Mouse (Mus musculus) midbrain, embryonic 14.5 days (tissue): ENCODE results near the gene Dnttip2. TPM values are rescaled to one million over a fixed set of nuclear protein-coding genes. Genes with fewer than 3 reads are reported as not detected.
"Not testable (repeated sequence)": the region's sequence is repeated elsewhere in the genome, so short reads cannot be mapped to it uniquely, and the experiment has no call there.

ENCODE experiments used
- ATAC-seq: fragments of 200-750 bp; cut with Nextera tagmentation; 2 replicates; pipeline ENCODE4 v1.8.0; 2017; ENCODE audit warnings: moderate number of reproducible peaks, moderate library complexity; ENCODE audit not compliant: low FRiP score, low TSS enrichment
- DNase-seq: peaks from one replicate; pipeline ENCODE4 v3.0.0-alpha.2; 2015
- H3K27ac ChIP-seq: fragments of 300-500 bp; sonication (generic); replicated peaks from 2 replicates; pipeline ENCODE4 v1.5.1; 2014; ENCODE audit warnings: mild to moderate bottlenecking, low read depth, low read length, moderate library complexity
- H3K27me3 ChIP-seq: fragments of 300-500 bp; sonication (generic); 2 replicates; pipeline ENCODE4 v1.6.1; 2014; ENCODE audit warnings: low read length, control low read depth, mixed read lengths; ENCODE audit not compliant: control insufficient read depth, insufficient read depth
- H3K36me3 ChIP-seq: fragments of 300-500 bp; sonication (generic); 2 replicates; pipeline ENCODE4 v1.6.1; 2014; ENCODE audit warnings: low read length, control low read depth; ENCODE audit not compliant: control insufficient read depth, insufficient read depth
- H3K4me1 ChIP-seq: fragments of 300-500 bp; sonication (generic); 2 replicates; pipeline ENCODE4 v1.6.1; 2014; ENCODE audit warnings: mild to moderate bottlenecking, antibody characterized with exemption, low read length, control low read depth; ENCODE audit not compliant: control insufficient read depth, insufficient read depth
- H3K4me2 ChIP-seq: fragments of 300-500 bp; sonication (generic); 2 replicates; pipeline ENCODE4 v1.6.1; 2014; ENCODE audit warnings: mild to moderate bottlenecking, low read length, moderate library complexity
- H3K4me3 ChIP-seq: fragments of 300-500 bp; sonication (generic); replicated peaks from 2 replicates; pipeline ENCODE4 v1.5.1; 2014; ENCODE audit warnings: low read depth, low read length
- H3K9ac ChIP-seq: fragments of 300-500 bp; sonication (generic); replicated peaks from 2 replicates; pipeline ENCODE4 v1.6.1; 2014; ENCODE audit warnings: mild to moderate bottlenecking, low read length, moderate library complexity
- H3K9me3 ChIP-seq: fragments of 300-500 bp; sonication (generic); 2 replicates; pipeline ENCODE4 v1.6.1; 2016; ENCODE audit warnings: low read length, control low read depth, mixed read lengths; ENCODE audit not compliant: control insufficient read depth
- WGBS: fragments of 180-500 bp; shearing (Covaris S2); extraction: QIAGEN DNeasy Blood & Tissue Kit; methylation state at CpG from one replicate; pipeline ENCODE4 v1.1.7; 2014; 5-methylcytosine and 5-hydroxymethylcytosine counted together
- polyA plus RNA-seq: library from polyadenylated mRNA; unstranded; fragments of >200 nt; fragmentation: Nextera tagmentation; extraction: Ambion mirVana; gene quantifications from 2 replicates; pipeline ENCODE4 v1.2.1, GENCODE M21; 2014

The Dnttip2 gene
- polyA plus RNA-seq, 1 experiment from 2014 or later: 57.6 TPM

- peaks cover 16% of the 10 kb centered on the region for H3K4me1 ChIP-seq
- WGBS: 28% methylated on average over 6 of the region's 6 CpGs
- peak overlapping the region; percentile 93 for H3K27ac ChIP-seq
- no peaks in the 10 kb centered on the region for H3K27me3 ChIP-seq
- DNase-seq (no peak), ATAC-seq (no peak)
- no peaks in the 10 kb centered on the region for H3K9me3 ChIP-seq
- no peaks in the 10 kb centered on the region for H3K36me3 ChIP-seq
- peak overlapping the region; percentile 66 for H3K4me2 ChIP-seq
- H3K9ac ChIP-seq: peak overlapping the region; percentile 86
- H3K4me3 ChIP-seq: peak overlapping the region; percentile 90
These were observed 27.8 kb upstream of the Dnttip2 start for GRCm38 (mm10) chr3:122246406-122246805.

GRCm38 (mm10) chr3:122246986-122247767, 27.0 kb upstream of the Dnttip2 start:
- Histone ChIP-seq H3K4me3 (peak overlapping the region; percentile 90; the same call in 1 of the 2 replicates), H3K27ac (no peak overlapping the region), H3K4me2 (peak overlapping the region; percentile 66), H3K9me3 (no peaks in the 10 kb centered on the region), H3K36me3 (no peaks in the 10 kb centered on the region), H3K27me3 (no peaks in the 10 kb centered on the region), H3K9ac (no peak overlapping the region; the same call in 1 of the 2 replicates), H3K4me1 (peaks cover 16% of the 10 kb centered on the region)
- whole genome bisulfite sequencing: 71% methylated on average over 12 of the region's 12 CpGs
- ATAC-seq: no peak
- peak; percentile 2 for DNase-seq

- Histone ChIP-seq H3K36me3 (no peaks in the 10 kb centered on the region), H3K27ac (no peak overlapping the region), H3K4me2 (peak overlapping the region; percentile 66), H3K27me3 (no peaks in the 10 kb centered on the region), H3K4me3 (no peak overlapping the region), H3K9ac (no peak overlapping the region), H3K4me1 (peaks cover 16% of the 10 kb centered on the region), H3K9me3 (no peaks in the 10 kb centered on the region)
- WGBS: 95% methylated on average over 2 of the region's 2 CpGs
- no peak for ATAC-seq
- no peak for DNase-seq
These were observed 26.5 kb upstream of the Dnttip2 start for GRCm38 (mm10) chr3:122247768-122248100.

GRCm38 (mm10) chr3:122252466-122253253, 21.5 kb upstream of the Dnttip2 start:
- H3K9me3 ChIP-seq: no peaks in the 10 kb centered on the region
- no peak overlapping the region for H3K4me2 ChIP-seq
- ATAC-seq (no peak), DNase-seq (no peak)
- WGBS: 47% methylated on average over 3 of the region's 3 CpGs
- H3K27me3 ChIP-seq: no peaks in the 10 kb centered on the region
- H3K27ac ChIP-seq: no peak overlapping the region
- peaks cover 3% of the 10 kb centered on the region; the same call in 1 of the 2 replicates for H3K4me1 ChIP-seq
- no peak overlapping the region for H3K4me3 ChIP-seq
- no peaks in the 10 kb centered on the region for H3K36me3 ChIP-seq
- no peak overlapping the region for H3K9ac ChIP-seq

- not testable (repeated sequence) for DNase-seq, H3K4me1 ChIP-seq, H3K27me3 ChIP-seq, H3K27ac ChIP-seq, H3K9ac ChIP-seq, H3K4me2 ChIP-seq, H3K36me3 ChIP-seq, H3K9me3 ChIP-seq, ATAC-seq, H3K4me3 ChIP-seq
- WGBS: 88% methylated on average over 7 of the region's 7 CpGs
These were observed 20.1 kb upstream of the Dnttip2 start for GRCm38 (mm10) chr3:122254050-122254449.

- peaks cover 13% of the 10 kb centered on the region for H3K36me3 ChIP-seq
- H3K9ac ChIP-seq: no peak overlapping the region
- H3K9me3 ChIP-seq: no peaks in the 10 kb centered on the region
- no peak overlapping the region for H3K4me3 ChIP-seq
- DNase-seq (no peak), ATAC-seq (no peak)
- H3K4me2 ChIP-seq: no peak overlapping the region
- no peaks in the 10 kb centered on the region for H3K27me3 ChIP-seq
- H3K4me1 ChIP-seq: 0 out of 2 replicates have a peak, but pooled peaks cover 2% of the 10 kb centered on the region
- WGBS: 77% methylated on average over 5 of the region's 5 CpGs
- no peak overlapping the region for H3K27ac ChIP-seq
These were observed 4.2 kb upstream of the Dnttip2 start for GRCm38 (mm10) chr3:122269986-122270385.

- H3K9me3 ChIP-seq, H3K4me3 ChIP-seq, DNase-seq, H3K27ac ChIP-seq, H3K4me2 ChIP-seq, H3K27me3 ChIP-seq, ATAC-seq, H3K9ac ChIP-seq: not testable (repeated sequence)
- Histone ChIP-seq H3K36me3 (peaks cover 21% of the 10 kb centered on the region), H3K4me1 (peaks cover 17% of the 10 kb centered on the region)
- WGBS: 100% methylated on average over 1 of the region's 1 CpGs
These were observed 1.6 kb upstream of the Dnttip2 start for GRCm38 (mm10) chr3:122272565-122272964.

GRCm38 (mm10) chr3:122273407-122274240, 564 bp upstream of the Dnttip2 start:
- ATAC-seq (no peak), DNase-seq (no peak)
- Histone ChIP-seq H3K4me3 (peak overlapping the region; percentile 91), H3K27ac (peak overlapping the region; percentile 71), H3K36me3 (peaks cover 31% of the 10 kb centered on the region), H3K9me3 (no peaks in the 10 kb centered on the region), H3K27me3 (no peaks in the 10 kb centered on the region), H3K4me1 (peaks cover 25% of the 10 kb centered on the region), H3K9ac (peak overlapping the region; percentile 42; the same call in 1 of the 2 replicates), H3K4me2 (peak overlapping the region; percentile 46)
- WGBS: 12% methylated on average over 18 of the region's 20 CpGs
